Mouse (Mus musculus): Measurements from ENCODE around the gene Adgrg5. TPM values are rescaled to one million over a fixed set of nuclear protein-coding genes. Genes with fewer than 3 reads are reported as not detected.

Adgrg5 gene
- polyA plus RNA-seq, 1 experiment: 2.6 TPM

- H3K36me3 ChIP-seq (ENCODE audit: control insufficient read depth, insufficient read depth, low read length): no peaks in the 10 kb centered on the region
- peak overlapping the region; percentile 33 for H3K27ac ChIP-seq (ENCODE audit: insufficient read depth, low read depth, low read length)
- H3K4me3 ChIP-seq (ENCODE audit: insufficient read depth, low read depth, low read length): no peak overlapping the region
- peaks cover 82% of the 10 kb centered on the region for H3K4me1 ChIP-seq (ENCODE audit: control insufficient read depth, insufficient read depth, low read length)
- peak; percentile 90 for DNase-seq
- no peaks in the 10 kb centered on the region for H3K27me3 ChIP-seq (replicated peaks; ENCODE audit: control insufficient read depth, insufficient read depth, low read length)
- no peak for TF ChIP-seq POLR2A (IDR thresholded peaks at IDR 0.05; ENCODE audit: low read depth, low read length)
- no peak for TF ChIP-seq CTCF (conservative IDR thresholded peaks at IDR 0.05; ENCODE audit: insufficient read depth, insufficient read length, low read depth, low read length)
- 26% methylated on average over 5 of the region's 5 CpGs for WGBS
Observed at GRCm38 (mm10) chr8:94992534-94992933, 69.0 kb downstream of the Adgrg5 start.

Other genes starting within 250 kb of the Adgrg5 start
- 160 and 166 TPM in 2 replicates for gene Pllp, start 227.4 kb upstream of the Adgrg5 start, polyA plus RNA-seq (2012; rRNA removed)
- 0.87 and 3.7 TPM in 2 replicates for gene Ccl22, start 178.1 kb upstream of the Adgrg5 start, polyA plus RNA-seq (2012; rRNA removed)
- gene Cx3cl1, start 151.7 kb upstream of the Adgrg5 start, polyA plus RNA-seq (2012; rRNA removed): 148 and 169 TPM in 2 replicates
- 0.64 and 1.0 TPM in 2 replicates for gene Ccl17, start 113.2 kb upstream of the Adgrg5 start, polyA plus RNA-seq (2012; rRNA removed)
- gene Coq9, start 85.4 kb upstream of the Adgrg5 start, polyA plus RNA-seq (2012; rRNA removed): 378 and 521 TPM in 2 replicates
- gene Ciapin1, start 85.3 kb upstream of the Adgrg5 start, polyA plus RNA-seq (2012; rRNA removed): 55.8 and 71.2 TPM in 2 replicates
- 107 and 112 TPM in 2 replicates for gene Polr2c, start 66.2 kb upstream of the Adgrg5 start, polyA plus RNA-seq (2012; rRNA removed)
- gene Dok4, start 47.4 kb upstream of the Adgrg5 start, polyA plus RNA-seq (2012; rRNA removed): 20.2 and 21.7 TPM in 2 replicates
- gene Ccdc102a, start 5.6 kb upstream of the Adgrg5 start, polyA plus RNA-seq (2012; rRNA removed): 5.7 and 6.8 TPM in 2 replicates
- 342 and 447 TPM in 2 replicates for gene Adgrg1, start 51.1 kb downstream of the Adgrg5 start, polyA plus RNA-seq (2012; rRNA removed)
- 9.9 and 12.7 TPM in 2 replicates for gene Adgrg3, start 94.0 kb downstream of the Adgrg5 start, polyA plus RNA-seq (2012; rRNA removed)
- 0.05 and 0.10 TPM in 2 replicates for gene Drc7, start 131.4 kb downstream of the Adgrg5 start, polyA plus RNA-seq (2012; rRNA removed)
- 22.2 and 23.7 TPM in 2 replicates for gene Katnb1, start 157.5 kb downstream of the Adgrg5 start, polyA plus RNA-seq (2012; rRNA removed)